Mouse (Mus musculus): Measurements from ENCODE around the gene Adamts2. TPM values are rescaled to one million over a fixed set of nuclear protein-coding genes. Genes with fewer than 3 reads are reported as not detected.

Adamts2 gene
- total RNA-seq, 2 experiments from 2014 or later: 17.6 to 19.4 TPM

DNA sequence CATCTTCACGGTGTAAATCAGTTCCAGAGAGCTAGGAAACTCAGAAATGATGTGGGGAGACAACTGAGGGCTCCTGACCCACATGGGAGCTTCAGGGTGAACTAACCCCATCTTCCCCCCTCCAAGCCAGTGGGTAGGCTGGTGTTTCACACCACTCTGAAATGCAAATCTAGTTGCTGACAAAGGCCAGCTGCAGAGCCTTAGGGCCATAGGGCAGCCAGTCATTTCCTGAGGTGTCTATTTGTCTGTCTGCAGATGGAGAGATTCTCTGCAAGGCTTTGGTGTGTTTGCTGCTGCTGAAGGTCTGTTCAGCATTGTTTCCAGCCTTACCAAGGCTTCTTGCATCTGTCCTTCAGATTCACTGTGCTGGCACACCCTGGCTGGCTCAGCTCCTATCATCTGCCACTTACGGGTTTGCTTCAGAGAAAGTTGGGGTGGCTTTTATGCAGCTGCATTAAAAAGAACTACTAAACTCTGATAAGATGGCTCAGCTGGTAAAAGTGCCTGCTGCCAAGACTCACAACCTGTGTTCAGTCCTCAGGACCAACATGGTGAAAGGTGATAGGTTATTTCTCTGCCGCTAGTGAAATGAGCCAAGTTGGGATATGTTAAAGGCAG is 246.7 kb downstream of the Adamts2 start:
- peak; percentile 27 for DNase-seq

DNA sequence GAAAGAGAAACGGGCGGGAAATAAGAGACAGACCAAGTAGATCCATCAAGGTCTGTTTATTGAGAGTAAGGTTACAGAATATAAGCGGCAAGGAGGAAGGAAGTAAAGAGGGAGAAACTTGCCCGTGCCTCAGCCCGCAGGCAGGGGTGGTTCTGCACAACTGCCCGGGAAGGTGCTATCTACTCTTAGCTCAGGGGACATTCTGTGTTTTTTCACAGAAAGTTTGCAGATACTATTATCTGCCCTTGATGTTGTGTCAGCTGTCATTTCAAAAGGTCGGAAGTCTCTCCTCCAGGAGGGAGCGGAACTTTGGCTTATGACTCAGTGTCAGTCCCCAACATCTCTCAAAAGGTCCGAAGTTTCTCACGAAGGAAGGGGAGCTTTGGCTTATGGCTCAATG is 247.4 kb downstream of the Adamts2 start:
- no peak for DNase-seq

DNA sequence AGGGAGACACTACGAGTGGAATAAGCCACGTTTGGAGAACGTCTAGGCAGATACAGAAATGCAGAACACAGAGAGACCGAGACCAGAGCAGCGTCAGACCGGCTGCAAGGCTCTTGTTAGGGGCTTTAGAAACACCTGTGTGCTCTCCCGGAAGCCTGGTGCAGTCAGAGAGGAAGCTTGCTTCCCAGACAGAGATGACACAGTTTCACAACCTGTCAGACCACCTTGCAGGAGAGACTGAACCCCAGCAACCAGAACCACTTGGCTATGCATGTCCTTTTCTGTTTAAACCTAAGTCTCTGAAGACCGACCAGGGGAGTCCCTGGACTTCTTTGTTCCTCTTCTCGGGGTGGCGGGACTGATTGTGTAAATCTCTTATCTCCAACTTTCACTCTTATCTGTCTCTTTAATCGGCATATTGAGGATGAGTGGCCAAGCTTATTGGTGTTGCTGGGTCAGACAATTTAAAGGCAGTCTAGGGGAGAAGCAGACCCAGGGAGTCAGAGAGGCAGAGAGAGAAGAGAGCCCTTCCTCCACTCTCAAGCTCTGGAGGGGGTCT is 248.4 kb downstream of the Adamts2 start, which contains the start of gene Grm6:
Gene Grm6 (plus strand): TSS at position 509 of the 559 bp plus-strand sequence.
- no peak for DNase-seq

DNA sequence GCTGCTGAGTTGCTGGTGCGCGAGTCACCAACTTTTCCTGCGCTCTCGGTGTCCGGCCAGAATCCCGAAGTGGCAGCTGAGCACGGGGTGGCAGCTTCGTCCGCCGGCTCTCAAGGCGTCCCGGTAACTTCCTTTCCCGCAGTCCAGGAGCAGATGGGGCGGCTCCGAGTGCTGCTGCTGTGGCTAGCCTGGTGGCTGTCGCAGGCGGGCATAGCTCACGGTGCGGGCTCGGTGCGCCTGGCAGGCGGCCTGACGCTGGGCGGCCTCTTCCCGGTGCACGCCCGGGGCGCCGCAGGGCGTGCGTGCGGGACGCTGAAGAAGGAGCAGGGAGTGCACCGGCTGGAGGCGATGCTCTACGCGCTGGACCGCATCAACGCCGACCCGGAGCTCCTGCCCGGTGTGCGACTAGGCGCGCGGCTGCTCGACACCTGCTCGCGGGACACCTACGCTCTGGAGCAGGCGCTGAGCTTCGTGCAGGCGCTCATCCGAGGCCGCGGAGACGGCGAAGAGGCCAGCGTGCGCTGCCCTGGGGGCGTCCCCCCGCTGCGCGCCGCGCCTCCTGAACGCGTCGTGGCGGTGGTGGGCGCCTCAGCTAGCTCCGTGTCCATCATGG is 249.2 kb downstream of the Adamts2 start:
- DNase-seq: peak; percentile 24

Other genes with a start within 250 kb of the Adamts2 start
- not detected for gene Cby3, start 247.6 kb upstream of the Adamts2 start, total RNA-seq (2021)
- 100 to 1,000 TPM; 205 to 288 TPM for gene Hnrnph1, start 225.1 kb upstream of the Adamts2 start, total RNA-seq (2021)
- gene Rufy1, start 171.0 kb upstream of the Adamts2 start, total RNA-seq (2021): 10 to 100 TPM; 24.0 to 25.3 TPM
- 1 to 10 TPM; 8.2 to 9.5 TPM for gene Zfp354c, start 225.6 kb downstream of the Adamts2 start, total RNA-seq (2021)
- gene Zfp879, start 239.5 kb downstream of the Adamts2 start, total RNA-seq (2021): 1 to 10 TPM in 1 of 2 experiments, under 1 TPM in 1; 0.57 to 1.5 TPM
- under 1 TPM; 0.21 to 0.24 TPM for gene Grm6, start 248.6 kb downstream of the Adamts2 start, total RNA-seq (2021)

Measured in adrenal gland, postnatal 10 days (tissue).